Mouse (Mus musculus): ENCODE data around the gene Adam12. TPM values are rescaled to one million over a fixed set of nuclear protein-coding genes. Genes with fewer than 3 reads are reported as not detected.

The Adam12 gene
- polyA plus RNA-seq, 1 experiment from 2014 or later = 11.7 TPM

GRCm38 (mm10) chr7:134181056-134181455 lies 50.9 kb downstream of the Adam12 start:
- no peak overlapping the region for H3K4me2 ChIP-seq (replicated peaks)
- no peak overlapping the region for H3K9ac ChIP-seq
- no peak overlapping the region for H3K27ac ChIP-seq (replicated peaks)
- no peak for ATAC-seq (ENCODE audit: insufficient number of reproducible peaks, low FRiP score, low TSS enrichment, low read depth)
- H3K4me1 ChIP-seq = no peaks in the 10 kb centered on the region
- no peaks in the 10 kb centered on the region for H3K36me3 ChIP-seq
- H3K27me3 ChIP-seq = no peaks in the 10 kb centered on the region
- 62% methylated on average over 1 of the region's 1 CpGs for WGBS
- H3K4me3 ChIP-seq (replicated peaks) = no peak overlapping the region
- H3K9me3 ChIP-seq (replicated peaks) = no peaks in the 10 kb centered on the region

GRCm38 (mm10) chr7:134177051-134177450 lies 54.9 kb downstream of the Adam12 start:
- Histone ChIP-seq H3K4me2 (replicated peaks) (no peak overlapping the region), H3K27me3 (no peaks in the 10 kb centered on the region), H3K4me3 (replicated peaks) (no peak overlapping the region), H3K9ac (no peak overlapping the region), H3K27ac (replicated peaks) (no peak overlapping the region), H3K9me3 (replicated peaks) (no peaks in the 10 kb centered on the region), H3K36me3 (no peaks in the 10 kb centered on the region), H3K4me1 (no peaks in the 10 kb centered on the region)
- ATAC-seq (ENCODE audit: insufficient number of reproducible peaks, low FRiP score, low TSS enrichment, low read depth) = no peak
- WGBS = 67% methylated on average over 2 of the region's 2 CpGs

GRCm38 (mm10) chr7:134175201-134175600 lies 56.7 kb downstream of the Adam12 start:
- no peak for ATAC-seq (ENCODE audit: insufficient number of reproducible peaks, low FRiP score, low TSS enrichment, low read depth)
- Histone ChIP-seq H3K9ac (no peak overlapping the region), H3K27ac (replicated peaks) (no peak overlapping the region), H3K9me3 (replicated peaks) (no peaks in the 10 kb centered on the region), H3K27me3 (no peaks in the 10 kb centered on the region), H3K4me1 (no peaks in the 10 kb centered on the region), H3K4me2 (replicated peaks) (no peak overlapping the region), H3K36me3 (no peaks in the 10 kb centered on the region), H3K4me3 (replicated peaks) (no peak overlapping the region)
- 83% methylated on average over 4 of the region's 4 CpGs for WGBS

- H3K9me3 ChIP-seq (replicated peaks) = no peaks in the 10 kb centered on the region
- H3K4me3 ChIP-seq (replicated peaks) = no peak overlapping the region
- no peaks in the 10 kb centered on the region for H3K4me1 ChIP-seq
- no peaks in the 10 kb centered on the region for H3K36me3 ChIP-seq
- 74% methylated on average over 14 of the region's 14 CpGs for WGBS
- no peak for ATAC-seq (ENCODE audit: insufficient number of reproducible peaks, low FRiP score, low TSS enrichment, low read depth)
- no peak overlapping the region for H3K27ac ChIP-seq (replicated peaks)
- no peak overlapping the region for H3K4me2 ChIP-seq (replicated peaks)
- no peaks in the 10 kb centered on the region for H3K27me3 ChIP-seq
- H3K9ac ChIP-seq = no peak overlapping the region
Measured at GRCm38 (mm10) chr7:134173442-134174090, 58.4 kb downstream of the Adam12 start.

GRCm38 (mm10) chr7:134170180-134170910 lies 61.6 kb downstream of the Adam12 start:
- H3K27me3 ChIP-seq = no peaks in the 10 kb centered on the region
- H3K36me3 ChIP-seq = no peaks in the 10 kb centered on the region
- H3K4me1 ChIP-seq = no peaks in the 10 kb centered on the region
- ATAC-seq (ENCODE audit: insufficient number of reproducible peaks, low FRiP score, low TSS enrichment, low read depth) = no peak
- H3K4me2 ChIP-seq (replicated peaks) = no peak overlapping the region
- 78% methylated on average over 9 of the region's 9 CpGs for WGBS
- no peak overlapping the region for H3K4me3 ChIP-seq (replicated peaks)
- H3K9ac ChIP-seq = no peak overlapping the region
- no peak overlapping the region for H3K27ac ChIP-seq (replicated peaks)
- no peaks in the 10 kb centered on the region for H3K9me3 ChIP-seq (replicated peaks)

- Histone ChIP-seq H3K4me2 (replicated peaks) (no peak overlapping the region), H3K9me3 (replicated peaks) (no peaks in the 10 kb centered on the region), H3K9ac (no peak overlapping the region), H3K27ac (replicated peaks) (no peak overlapping the region), H3K4me1 (no peaks in the 10 kb centered on the region), H3K4me3 (replicated peaks) (no peak overlapping the region), H3K36me3 (no peaks in the 10 kb centered on the region), H3K27me3 (no peaks in the 10 kb centered on the region)
- no peak for ATAC-seq (ENCODE audit: insufficient number of reproducible peaks, low FRiP score, low TSS enrichment, low read depth)
- 88% methylated on average over 2 of the region's 2 CpGs for WGBS
Measured at GRCm38 (mm10) chr7:134169780-134170179, 62.2 kb downstream of the Adam12 start.

- Histone ChIP-seq H3K4me2 (replicated peaks) (no peak overlapping the region), H3K27ac (replicated peaks) (no peak overlapping the region), H3K4me1 (no peaks in the 10 kb centered on the region), H3K4me3 (replicated peaks) (no peak overlapping the region), H3K27me3 (no peaks in the 10 kb centered on the region), H3K9me3 (replicated peaks) (no peaks in the 10 kb centered on the region), H3K9ac (no peak overlapping the region), H3K36me3 (no peaks in the 10 kb centered on the region)
- 21% methylated on average over 3 of the region's 3 CpGs for WGBS
- no peak for ATAC-seq (ENCODE audit: insufficient number of reproducible peaks, low FRiP score, low TSS enrichment, low read depth)
Measured at GRCm38 (mm10) chr7:134167586-134167985, 64.4 kb downstream of the Adam12 start.

GRCm38 (mm10) chr7:134163751-134164150 lies 68.2 kb downstream of the Adam12 start:
- H3K9ac ChIP-seq = no peak overlapping the region
- no peaks in the 10 kb centered on the region for H3K27me3 ChIP-seq
- no peak overlapping the region for H3K4me3 ChIP-seq (replicated peaks)
- no peaks in the 10 kb centered on the region for H3K36me3 ChIP-seq
- H3K27ac ChIP-seq (replicated peaks) = no peak overlapping the region
- no peak overlapping the region for H3K4me2 ChIP-seq (replicated peaks)
- ATAC-seq (ENCODE audit: insufficient number of reproducible peaks, low FRiP score, low TSS enrichment, low read depth) = no peak
- H3K4me1 ChIP-seq = no peaks in the 10 kb centered on the region
- 72% methylated on average over 2 of the region's 2 CpGs for WGBS
- no peaks in the 10 kb centered on the region for H3K9me3 ChIP-seq (replicated peaks)

- H3K9ac ChIP-seq = no peak overlapping the region
- no peak overlapping the region for H3K27ac ChIP-seq (replicated peaks)
- H3K4me1 ChIP-seq = no peaks in the 10 kb centered on the region
- no peak for ATAC-seq (ENCODE audit: insufficient number of reproducible peaks, low FRiP score, low TSS enrichment, low read depth)
- H3K4me2 ChIP-seq (replicated peaks) = no peak overlapping the region
- no peaks in the 10 kb centered on the region for H3K27me3 ChIP-seq
- H3K9me3 ChIP-seq (replicated peaks) = no peaks in the 10 kb centered on the region
- 56% methylated on average over 6 of the region's 6 CpGs for WGBS
- H3K4me3 ChIP-seq (replicated peaks) = no peak overlapping the region
- H3K36me3 ChIP-seq = no peaks in the 10 kb centered on the region
Measured at GRCm38 (mm10) chr7:134162886-134163285, 69.1 kb downstream of the Adam12 start.

GRCm38 (mm10) chr7:134159608-134160007 lies 72.3 kb downstream of the Adam12 start:
- no peaks in the 10 kb centered on the region for H3K9me3 ChIP-seq (replicated peaks)
- H3K4me3 ChIP-seq (replicated peaks) = no peak overlapping the region
- H3K27ac ChIP-seq (replicated peaks) = no peak overlapping the region
- 85% methylated on average over 7 of the region's 7 CpGs for WGBS
- no peak for ATAC-seq (ENCODE audit: insufficient number of reproducible peaks, low FRiP score, low TSS enrichment, low read depth)
- H3K9ac ChIP-seq = no peak overlapping the region
- H3K36me3 ChIP-seq = no peaks in the 10 kb centered on the region
- no peaks in the 10 kb centered on the region for H3K27me3 ChIP-seq
- H3K4me1 ChIP-seq = no peaks in the 10 kb centered on the region
- H3K4me2 ChIP-seq (replicated peaks) = no peak overlapping the region

- Histone ChIP-seq H3K27ac (replicated peaks) (no peak overlapping the region), H3K27me3 (no peaks in the 10 kb centered on the region), H3K4me2 (replicated peaks) (no peak overlapping the region), H3K9ac (no peak overlapping the region), H3K9me3 (replicated peaks) (no peaks in the 10 kb centered on the region), H3K4me3 (replicated peaks) (no peak overlapping the region), H3K4me1 (0 out of 2 replicates have a peak, but pooled peaks cover 10% of the 10 kb centered on the region), H3K36me3 (no peaks in the 10 kb centered on the region)
- ATAC-seq (ENCODE audit: insufficient number of reproducible peaks, low FRiP score, low TSS enrichment, low read depth) = no peak
- WGBS = 79% methylated on average over 4 of the region's 4 CpGs
Measured at GRCm38 (mm10) chr7:134151330-134151729, 80.6 kb downstream of the Adam12 start.

- Histone ChIP-seq H3K36me3 (no peaks in the 10 kb centered on the region), H3K27me3 (no peaks in the 10 kb centered on the region), H3K27ac (replicated peaks) (no peak overlapping the region), H3K4me3 (replicated peaks) (no peak overlapping the region), H3K4me1 (0 out of 2 replicates have a peak, but pooled peaks cover 10% of the 10 kb centered on the region), H3K4me2 (replicated peaks) (no peak overlapping the region), H3K9ac (no peak overlapping the region), H3K9me3 (replicated peaks) (no peaks in the 10 kb centered on the region)
- no peak for ATAC-seq (ENCODE audit: insufficient number of reproducible peaks, low FRiP score, low TSS enrichment, low read depth)
- WGBS = 84% methylated on average over 8 of the region's 8 CpGs
Measured at GRCm38 (mm10) chr7:134150305-134150704, 81.6 kb downstream of the Adam12 start.
